Mouse (Mus musculus) frontal cortex, postnatal 36 days (tissue): ENCODE measurements at regions not wholly inside any gene's neighbourhood (a gene's known extent, or its start where the extent isn't known, plus 50 kb on each side); places are given as distances from the start of the nearest gene placed in this dataset.

Source experiments
- DNase-seq, 2 experiments: peaks; one replicate each; pipeline ENCODE4 v3.0.0; 2022; ENCODE audit warnings: low spot score in 2 of 2

- no peak for DNase-seq
Measured at GRCm38 (mm10) chr16:54279275-54279674, 1018.5 kb downstream of the Zpld1 start.

GRCm38 (mm10) chr16:54263853-54264252 is 1033.9 kb downstream of the Zpld1 start:
- no peak for DNase-seq

- DNase-seq, result no peak
Measured at GRCm38 (mm10) chr16:54259260-54259659, 1038.5 kb downstream of the Zpld1 start.

GRCm38 (mm10) chr16:54246883-54247282 is 1050.9 kb downstream of the Zpld1 start:
- no peak for DNase-seq

GRCm38 (mm10) chr16:54246386-54246785 is 1051.4 kb downstream of the Zpld1 start:
- no peak for DNase-seq

GRCm38 (mm10) chr16:54239488-54239887 is 1058.3 kb downstream of the Zpld1 start:
- no peak for DNase-seq

GRCm38 (mm10) chr16:54229445-54230208 is 1068.2 kb downstream of the Zpld1 start:
- DNase-seq, result no peak

- peak in 1 of 2 experiments; percentile 3 for DNase-seq
Measured at GRCm38 (mm10) chr16:54226149-54226548, 1071.6 kb downstream of the Zpld1 start.

- no peak for DNase-seq
Measured at GRCm38 (mm10) chr16:54195205-54195604, 1102.6 kb downstream of the Zpld1 start.

GRCm38 (mm10) chr16:54194680-54195079 is 1103.1 kb downstream of the Zpld1 start:
- no peak for DNase-seq
